Mouse (Mus musculus) thymus, adult 2 months (tissue): ENCODE measurements around the gene Tmc6.

Experiments used
- CTCF ChIP-seq: fragments of 200-500 bp; IDR thresholded peaks from 2 replicates; pipeline ENCODE4 v1.5.1; 2012; ENCODE audit warnings: mild to moderate bottlenecking, control low read depth, low read length, moderate library complexity, borderline replicate concordance; ENCODE audit not compliant: control insufficient read depth, poor library complexity, insufficient read depth; ENCODE audit errors: extremely low read depth
- POLR2A ChIP-seq: fragments of 200-500 bp; IDR thresholded peaks from 2 replicates; pipeline ENCODE4 v1.6.1; 2012; ENCODE audit warnings: mild to moderate bottlenecking, low read length, control low read depth, moderate library complexity; ENCODE audit not compliant: control insufficient read depth, poor library complexity, insufficient read depth; ENCODE audit errors: extremely low read depth

- TF ChIP-seq POLR2A: no peak
- TF ChIP-seq CTCF: no peak
Observed at GRCm38 (mm10) chr11:117718838-117719237, 63.2 kb downstream of the Tmc6 start.
